Mouse (Mus musculus) heart, postnatal 4 days (tissue): ENCODE data around the gene Rptn. TPM values are rescaled to one million over a fixed set of nuclear protein-coding genes. Genes with fewer than 3 reads are reported as not detected.
"Not testable (repeated sequence)": the region's sequence is repeated elsewhere in the genome, so short reads cannot be mapped to it uniquely, and the experiment has no call there.

Experiments used
- DNase-seq: peaks from one replicate; pipeline ENCODE4 v3.0.0; 2021
- total RNA-seq, 2 experiments: library from RNA; stranded (reverse); gene quantifications; 2 replicates each; pipeline ENCODE4 v1.2.3; 2021

The Rptn gene
- not detected for total RNA-seq

- no peak for DNase-seq
Measured at GRCm38 (mm10) chr3:93393366-93393765, at the start of gene Rptn. TSS of gene Rptn (plus strand) at chr3:93393699.

DNA sequence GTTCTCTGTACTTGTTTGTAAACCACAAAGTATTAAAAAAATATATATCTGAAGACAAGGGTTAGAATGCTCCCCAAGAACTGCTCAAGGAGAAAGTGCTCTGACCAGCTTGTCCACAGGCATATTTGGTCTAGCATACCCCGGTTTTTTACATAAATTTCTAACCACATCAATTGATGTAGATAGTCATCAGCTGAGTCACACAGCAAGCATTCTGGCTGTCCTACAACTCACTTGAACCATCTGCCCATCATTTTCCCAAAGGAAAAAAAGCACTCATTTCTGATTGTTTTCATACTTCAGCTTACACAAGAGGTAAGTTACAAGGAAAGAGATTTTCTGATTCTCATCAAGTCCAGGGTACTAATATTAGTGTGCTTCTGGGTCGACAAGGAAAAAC, 46.6 kb upstream of the Rptn start:
- DNase-seq: no peak

- DNase-seq: peak; percentile 74
Measured at GRCm38 (mm10) chr3:93360045-93360444, 33.5 kb upstream of the Rptn start.

DNA sequence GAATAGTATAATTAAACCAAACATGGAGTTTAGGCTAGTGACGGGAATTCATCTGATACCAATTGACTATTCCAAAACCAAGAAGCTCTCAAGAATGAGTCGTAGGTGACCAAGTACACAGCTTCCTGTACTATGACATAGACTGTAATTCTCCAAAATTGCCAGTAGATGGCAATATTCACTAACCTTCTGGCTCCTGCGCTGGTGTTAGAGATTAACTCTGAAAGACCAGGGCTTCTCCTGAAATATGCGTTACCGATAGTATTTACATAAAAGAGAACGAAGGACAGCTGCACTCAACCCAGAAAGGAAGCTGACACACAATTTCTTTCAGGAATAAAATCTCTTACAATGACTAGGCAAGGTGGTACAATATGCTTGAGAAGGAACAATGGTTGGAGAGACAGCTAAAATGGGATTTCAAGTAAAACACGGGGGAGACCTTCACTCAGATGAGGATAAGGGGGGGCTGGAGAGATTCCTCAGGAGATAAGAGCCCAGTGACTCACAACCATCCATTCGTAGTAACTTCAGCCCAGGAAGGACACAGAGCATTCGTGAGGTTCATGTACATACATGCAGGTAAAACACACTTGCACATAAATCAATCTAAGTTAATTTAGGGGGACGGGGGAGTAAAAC, 31.4 kb upstream of the Rptn start:
- DNase-seq: no peak

GRCm38 (mm10) chr3:93366966-93367575, 26.4 kb upstream of the Rptn start:
- no peak for DNase-seq

DNA sequence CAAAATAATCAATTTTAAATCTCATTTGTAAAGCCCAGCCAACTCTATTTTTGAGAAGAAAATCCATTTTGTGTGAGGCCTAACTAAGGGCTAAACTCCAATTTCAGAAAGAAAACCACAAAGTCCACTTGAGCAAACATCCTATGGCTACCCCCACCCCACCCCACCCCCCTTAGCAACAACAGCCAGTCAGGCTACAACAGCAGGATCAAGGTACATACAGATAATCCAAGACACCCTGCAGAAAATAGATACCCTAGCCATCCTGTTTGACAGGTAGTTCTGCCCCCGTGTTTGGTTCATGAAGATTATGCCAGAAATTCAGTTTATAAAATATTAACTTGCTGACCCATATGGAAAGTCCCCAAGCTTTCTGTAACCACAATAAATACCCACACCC, 25.3 kb upstream of the Rptn start:
- DNase-seq: no peak

GRCm38 (mm10) chr3:93373416-93373815, 20.1 kb upstream of the Rptn start:
- DNase-seq: no peak

DNA sequence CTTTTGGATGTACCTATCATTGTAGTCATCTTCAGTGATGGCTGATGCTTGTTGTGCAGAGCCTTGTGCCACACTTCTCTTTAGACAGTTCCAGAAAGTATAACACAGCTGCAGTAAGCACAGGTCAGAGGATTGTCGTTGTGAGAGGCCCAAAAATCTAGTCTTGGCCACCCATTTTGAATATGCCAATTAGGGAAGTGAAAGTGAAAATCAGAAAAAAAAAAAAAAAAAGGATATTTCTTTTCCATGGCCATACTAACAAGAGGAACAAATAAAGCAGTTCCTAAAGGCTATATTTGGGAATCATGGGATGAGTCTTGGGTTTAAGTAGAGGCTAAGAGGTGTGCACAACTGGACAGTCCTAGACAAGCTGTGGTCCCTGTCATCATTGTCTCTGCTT, 18.3 kb upstream of the Rptn start:
- DNase-seq: no peak

GRCm38 (mm10) chr3:93375601-93376000, 17.9 kb upstream of the Rptn start:
- DNase-seq: no peak

DNA sequence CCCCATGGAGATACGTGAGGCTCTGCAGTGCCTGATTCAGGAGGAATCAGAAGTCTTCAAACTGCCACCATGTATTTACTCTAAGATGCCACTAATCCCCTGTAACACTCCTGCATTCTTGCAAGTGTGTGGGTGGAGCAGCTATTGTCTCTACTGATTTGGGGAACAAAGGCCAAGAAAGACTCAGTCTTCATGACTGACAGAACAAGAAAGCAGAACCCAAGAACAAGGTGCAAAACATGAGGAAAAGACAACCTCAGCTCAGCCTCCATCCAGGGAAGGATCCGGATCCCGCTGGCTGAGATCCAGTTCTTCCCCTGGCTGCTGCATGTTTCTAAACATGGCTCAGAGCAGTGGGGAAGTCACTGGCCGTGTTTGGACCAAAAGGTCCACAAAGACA, 15.4 kb upstream of the Rptn start:
- no peak for DNase-seq

GRCm38 (mm10) chr3:93403936-93404335, 10.4 kb downstream of the Rptn start:
- no peak for DNase-seq

DNA sequence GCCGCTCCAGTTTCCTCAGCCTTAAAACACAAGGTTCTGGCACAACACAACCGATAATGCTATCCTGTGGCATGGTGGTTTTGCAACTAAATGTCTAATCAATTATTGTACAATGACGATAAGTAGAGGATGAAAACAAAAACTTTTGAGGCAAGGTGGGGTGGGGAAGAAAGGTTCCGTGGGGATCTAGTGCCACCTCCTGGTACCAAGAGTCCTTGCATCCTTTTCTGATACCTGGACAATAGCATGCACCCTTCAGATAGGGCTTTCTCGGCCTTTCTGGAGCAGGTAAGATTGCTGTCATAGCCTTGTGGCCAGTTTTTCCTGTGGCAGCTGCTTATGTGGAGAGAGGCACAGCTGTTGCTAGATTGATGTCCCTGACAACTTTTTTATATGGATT, 13.5 kb downstream of the Rptn start:
- peak; percentile 17 for DNase-seq

- DNase-seq: no peak
Measured at GRCm38 (mm10) chr3:93411905-93412304, 18.4 kb downstream of the Rptn start.

GRCm38 (mm10) chr3:93431673-93432072, 38.2 kb downstream of the Rptn start:
- DNase-seq: no peak

GRCm38 (mm10) chr3:93442030-93442429, 48.5 kb downstream of the Rptn start, which contains the start of gene Tchh:
TSS of gene Tchh (plus strand) at chr3:93442330.
- no peak for DNase-seq

DNA sequence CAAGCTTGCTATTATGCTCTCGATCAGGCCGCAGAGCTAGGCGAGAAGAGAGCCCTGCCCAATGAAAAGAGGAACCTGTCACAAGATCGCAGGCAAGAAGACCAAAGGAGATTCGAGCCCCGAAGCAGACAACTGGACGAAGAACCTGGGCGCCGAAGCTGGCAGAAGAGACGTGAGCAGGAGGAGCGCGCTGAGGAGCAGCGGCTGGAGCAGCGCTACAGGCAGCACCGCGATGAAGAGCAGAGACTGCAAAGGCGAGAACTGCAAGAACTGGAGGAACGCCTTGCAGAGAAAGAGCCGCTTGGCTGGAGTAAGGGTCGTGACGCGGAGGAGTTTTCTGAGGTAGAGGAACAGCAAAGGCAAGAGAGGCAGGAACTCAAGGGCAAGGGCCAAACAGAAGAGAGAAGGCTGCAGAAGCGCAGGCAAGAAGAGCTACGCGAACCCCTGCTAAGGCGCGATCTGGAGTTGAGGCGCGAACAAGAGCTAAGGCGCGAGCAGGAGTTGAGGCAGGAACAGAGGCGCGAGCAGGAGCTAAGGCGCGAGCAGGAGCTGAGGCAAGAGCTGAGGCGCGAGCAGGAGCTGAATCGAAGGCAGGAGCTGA, 50.1 kb downstream of the Rptn start:
- peak; percentile 7 for DNase-seq

DNA sequence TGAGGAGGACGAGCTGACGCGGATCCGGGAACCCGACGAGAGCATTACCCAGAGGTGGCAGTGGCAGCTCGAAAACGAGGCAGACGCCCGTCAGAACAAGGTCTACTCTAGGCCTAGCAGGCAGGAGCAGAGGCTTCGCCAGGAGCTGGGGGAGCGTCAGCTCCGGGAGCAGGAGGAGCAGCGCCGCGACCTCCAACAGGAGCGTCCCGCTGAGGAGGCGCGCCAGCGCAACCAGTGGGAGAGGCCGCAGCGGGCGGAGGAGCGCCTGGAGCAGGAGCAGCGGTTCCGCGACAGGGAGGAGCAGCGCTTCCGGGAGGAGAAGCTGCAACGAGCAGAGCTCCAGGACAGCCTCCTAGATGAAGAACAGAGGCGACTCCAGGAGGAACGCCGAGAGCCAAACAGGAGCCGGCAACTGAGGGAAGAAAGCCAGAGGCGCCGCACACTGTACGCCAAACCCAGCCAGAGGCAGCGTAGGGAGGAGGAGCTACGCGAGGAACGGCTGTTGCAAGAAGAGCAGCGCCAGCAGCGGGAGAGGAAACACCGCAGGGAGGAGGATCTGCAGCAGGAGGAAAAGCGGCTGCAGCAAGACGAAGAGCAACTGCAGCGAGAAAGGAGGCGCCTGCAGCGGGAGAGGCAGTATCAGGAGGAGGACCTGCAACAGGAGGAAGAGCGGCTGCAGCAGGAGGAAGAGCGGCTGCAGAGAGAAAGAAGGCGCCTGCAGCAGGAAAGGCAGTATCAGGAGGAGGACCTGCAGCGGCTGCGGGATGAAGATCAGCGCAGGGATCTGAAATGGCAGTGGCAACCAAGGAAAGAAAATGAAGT, 51.1 kb downstream of the Rptn start:
- peak; percentile 66 for DNase-seq

DNA sequence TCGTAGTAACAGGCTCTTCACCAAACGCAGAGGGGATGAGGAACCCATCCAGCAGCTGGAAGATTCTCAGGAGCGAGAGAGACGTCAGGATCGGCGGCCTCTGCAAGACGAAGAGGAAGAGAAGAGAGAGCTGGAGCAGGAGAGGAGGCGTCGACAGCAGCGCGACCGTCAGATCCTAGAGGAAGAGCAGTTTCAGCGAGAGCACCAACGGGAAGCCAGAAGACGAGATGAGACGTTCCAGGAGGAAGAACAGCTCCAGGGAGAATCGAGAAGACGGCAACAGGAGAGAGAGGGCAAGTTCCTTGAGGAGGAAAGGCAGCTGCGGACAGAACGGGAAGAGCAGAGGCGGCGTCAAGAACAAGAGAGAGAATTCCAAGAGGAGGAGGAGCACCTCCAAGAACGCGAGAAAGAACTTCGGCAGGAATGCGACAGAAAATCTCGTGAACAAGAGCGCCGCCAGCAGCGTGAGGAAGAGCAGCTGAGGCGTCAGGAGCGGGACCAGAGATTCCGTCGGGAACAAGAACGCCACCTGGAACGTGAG, 51.7 kb downstream of the Rptn start:
- peak; percentile 22 for DNase-seq

DNA sequence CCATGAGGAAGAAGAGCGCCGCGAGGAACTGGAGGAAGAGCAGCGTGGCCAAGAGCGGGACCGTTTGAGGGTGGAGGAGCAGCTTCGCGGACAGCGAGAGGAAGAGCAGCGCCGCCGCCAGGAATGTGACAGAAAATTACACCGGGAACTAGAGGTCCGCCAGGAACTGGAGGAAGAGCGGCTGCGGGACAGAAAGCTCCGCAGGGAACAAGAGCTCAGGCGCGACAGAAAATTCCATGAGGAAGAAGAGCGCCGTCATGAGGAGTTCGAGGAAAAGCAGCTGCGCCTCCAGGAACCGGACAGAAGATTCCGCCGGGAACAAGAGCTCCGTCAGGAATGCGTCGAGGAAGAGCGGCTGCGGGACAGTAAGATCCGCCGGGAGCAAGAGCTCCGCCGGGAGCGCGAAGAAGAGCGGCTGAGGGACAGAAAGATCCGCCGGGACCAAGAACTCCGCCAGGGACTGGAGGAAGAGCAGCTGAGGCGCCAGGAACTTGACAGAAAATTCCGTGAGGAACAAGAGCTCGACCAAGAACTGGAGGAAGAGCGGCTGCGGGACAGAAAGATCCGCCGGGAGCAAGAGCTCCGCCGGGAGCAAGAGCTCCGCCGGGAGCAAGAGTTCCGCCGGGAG, 52.7 kb downstream of the Rptn start:
- peak; percentile 26 for DNase-seq

DNA sequence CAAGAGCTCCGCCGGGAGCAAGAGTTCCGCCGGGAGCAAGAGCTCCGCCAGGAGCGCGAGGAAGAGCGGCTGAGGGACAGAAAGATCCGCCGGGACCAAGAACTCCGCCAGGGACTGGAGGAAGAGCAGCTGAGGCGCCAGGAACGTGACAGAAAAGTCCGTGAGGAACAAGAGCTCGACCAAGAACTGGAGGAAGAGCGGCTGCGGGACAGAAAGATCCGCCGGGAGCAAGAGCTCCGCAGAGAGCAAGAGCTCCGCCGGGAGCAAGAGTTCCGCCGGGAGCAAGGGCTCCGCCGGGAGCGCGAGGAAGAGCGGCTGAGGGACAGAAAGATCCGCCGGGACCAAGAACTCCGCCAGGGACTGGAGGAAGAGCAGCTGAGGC, 53.2 kb downstream of the Rptn start:
- not testable (repeated sequence) for DNase-seq

DNA sequence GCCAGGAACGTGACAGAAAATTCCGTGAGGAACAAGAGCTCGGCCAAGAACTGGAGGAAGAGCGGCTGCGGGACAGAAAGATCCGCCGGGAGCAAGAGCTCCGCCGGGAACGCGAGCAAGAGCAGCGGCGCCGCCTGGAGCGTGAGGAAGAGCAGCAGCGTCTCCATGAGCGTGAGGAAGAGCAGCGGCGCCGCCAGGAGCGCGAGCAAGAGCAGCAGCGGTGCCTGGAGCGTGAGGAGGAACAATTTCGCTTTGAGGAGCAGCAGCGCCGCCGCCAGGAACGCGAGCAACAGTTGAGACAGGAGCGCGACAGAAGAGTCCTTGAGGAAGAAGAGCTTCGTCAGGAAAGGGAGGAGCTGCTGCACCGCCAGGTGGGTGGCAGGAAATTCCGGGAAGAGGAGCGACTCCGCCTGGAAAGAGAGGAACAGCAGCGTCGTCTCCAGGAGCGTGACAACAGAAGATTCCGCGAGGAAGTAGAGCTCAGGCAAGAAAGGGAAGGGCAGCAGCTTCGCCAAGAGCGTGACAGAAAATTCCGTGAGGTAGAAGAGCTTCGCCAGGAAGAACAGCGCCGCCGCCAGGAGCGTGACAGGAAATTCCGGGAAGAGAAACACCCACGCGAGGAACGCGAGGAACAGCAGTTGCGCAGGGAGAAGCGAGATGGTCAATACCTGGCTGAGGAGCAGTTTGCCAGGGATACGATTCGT, 53.8 kb downstream of the Rptn start:
- peak; percentile 45 for DNase-seq
